Mouse (Mus musculus) olfactory bulb, adult 2 months (tissue): Measurements from ENCODE around the gene Pxk.

Experiments
- CTCF ChIP-seq: fragments of 200-500 bp; IDR thresholded peaks from 2 replicates; pipeline ENCODE4 v1.5.1; 2012; ENCODE audit warnings: low read depth, mild to moderate bottlenecking, low read length, moderate library complexity; ENCODE audit not compliant: insufficient read depth
- POLR2A ChIP-seq: fragments of 200-500 bp; IDR thresholded peaks from 2 replicates; pipeline ENCODE4 v1.6.1; 2012; ENCODE audit warnings: mild to moderate bottlenecking, low read depth, low read length, moderate library complexity; ENCODE audit not compliant: insufficient read depth

DNA sequence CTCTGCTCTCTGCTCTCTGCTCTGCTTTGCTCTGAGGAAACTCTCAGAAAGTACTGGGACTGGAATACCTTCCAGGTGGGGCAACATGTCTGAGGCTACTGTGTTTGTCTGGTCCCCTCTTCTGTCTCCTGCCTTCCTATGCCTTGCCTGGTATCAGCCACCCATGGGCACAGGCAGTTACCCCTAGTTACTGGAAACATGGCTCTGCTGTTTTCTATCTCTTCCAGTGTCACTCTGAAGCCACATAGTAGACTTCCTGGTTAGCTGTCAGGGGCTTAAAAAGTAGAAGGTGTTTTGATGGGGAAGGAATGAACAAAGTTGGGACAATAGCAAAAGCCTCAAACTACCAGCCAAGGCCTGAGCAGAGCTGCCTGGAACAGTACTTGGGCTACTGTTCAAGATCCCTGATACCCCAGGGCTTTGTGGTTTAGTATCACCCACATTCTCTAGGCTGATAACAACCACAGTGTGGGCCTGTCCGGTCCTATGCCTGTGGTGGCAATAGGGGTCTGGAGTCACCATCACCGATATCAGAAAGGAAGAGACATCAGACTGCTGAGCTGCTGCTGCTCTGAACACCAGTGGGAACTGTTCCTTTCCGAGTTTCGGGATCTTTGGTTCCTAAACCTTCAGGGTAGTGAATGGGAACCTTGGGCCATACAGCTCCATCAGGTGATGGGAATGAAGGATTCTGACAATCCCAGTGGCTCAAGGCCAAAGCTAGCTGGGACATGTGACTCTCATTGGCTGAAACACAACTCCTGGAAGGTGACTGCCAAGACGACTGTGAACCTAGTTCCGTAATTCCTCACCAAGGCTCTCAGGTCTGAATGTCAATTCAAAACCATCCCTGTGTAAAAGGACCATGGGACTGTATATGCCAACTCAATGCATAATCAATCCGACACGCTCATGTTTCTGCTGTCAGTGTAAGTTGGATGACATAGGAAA is 33.9 kb upstream of the Pxk start:
- TF ChIP-seq POLR2A (no peak), CTCF (no peak)
